Mouse (Mus musculus): Measurements from ENCODE around the gene Clec2e. TPM values are rescaled to one million over a fixed set of nuclear protein-coding genes. Genes with fewer than 3 reads are reported as not detected.

Clec2e gene
- polyA plus RNA-seq, 1 experiment from 2014 or later = not detected

DNA sequence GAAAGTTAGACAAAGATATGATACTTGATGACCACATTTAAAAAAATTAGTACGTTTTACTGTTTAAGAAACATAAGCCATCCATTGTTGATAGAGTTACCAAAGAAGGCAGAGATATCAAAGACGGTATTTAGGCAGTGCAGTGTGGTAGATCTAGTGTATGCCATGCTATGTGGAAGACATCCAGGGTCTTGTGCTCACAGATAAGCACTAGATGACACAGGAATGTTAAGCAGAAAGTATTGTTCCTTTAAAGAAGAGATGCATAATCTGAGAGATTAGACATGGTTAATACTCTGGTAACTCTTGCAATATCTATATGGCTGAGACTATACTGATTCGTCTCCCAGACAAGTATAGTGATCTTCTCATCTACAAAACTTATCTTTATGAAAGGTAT, 49.6 kb downstream of the Clec2e start:
- Histone ChIP-seq H3K9ac (replicated peaks; ENCODE audit: low read depth, low read length) (no peak overlapping the region), H3K9me3 (ENCODE audit: control insufficient read depth, low read depth, low read length) (no peaks in the 10 kb centered on the region), H3K36me3 (ENCODE audit: control insufficient read depth, insufficient read depth, low read length) (no peaks in the 10 kb centered on the region), H3K27me3 (ENCODE audit: control insufficient read depth, insufficient read depth, low read length) (no peaks in the 10 kb centered on the region), H3K27ac (ENCODE audit: low read length) (no peak overlapping the region), H3K4me1 (ENCODE audit: control insufficient read depth, insufficient read depth, low read length) (peaks cover 2% of the 10 kb centered on the region; the same call in 1 of the 2 replicates), H3K4me2 (replicated peaks; ENCODE audit: low read depth, low read length) (no peak overlapping the region), H3K4me3 (ENCODE audit: low read depth, low read length) (no peak overlapping the region)
- WGBS = 71% methylated on average over 3 of the region's 3 CpGs
- no peak for ATAC-seq (ENCODE audit: insufficient number of reproducible peaks, insufficient read depth, low FRiP score, low read depth)

DNA sequence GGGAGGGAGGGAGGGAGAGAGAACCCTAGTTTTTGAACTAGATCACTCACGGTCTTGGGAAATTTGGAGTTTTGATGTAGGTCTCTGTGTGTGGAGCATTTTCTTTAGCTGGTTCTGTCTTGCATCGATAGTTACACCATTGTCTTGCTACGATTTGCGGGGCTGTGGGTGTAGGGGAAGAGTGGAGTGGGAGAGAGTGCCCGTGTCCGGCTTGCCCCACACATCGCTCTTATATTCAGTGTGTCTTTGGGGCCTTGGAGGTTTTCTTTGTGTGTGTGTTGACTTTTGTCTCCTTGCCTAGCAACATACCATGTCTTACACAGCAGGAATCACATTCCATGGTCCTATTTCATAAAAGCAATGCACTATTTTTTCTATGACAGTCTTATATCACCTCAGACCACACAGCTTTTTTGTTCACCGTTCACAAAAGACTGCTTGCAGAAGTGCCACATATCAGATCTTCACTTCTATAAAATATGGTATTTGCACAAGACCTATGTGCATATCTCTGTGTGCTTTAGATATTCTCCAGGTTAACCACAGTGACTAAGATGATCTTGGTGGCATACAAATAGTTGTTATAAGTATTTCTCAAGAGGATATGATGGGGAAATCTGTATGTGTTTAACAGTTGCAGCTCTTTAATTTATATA, 51.0 kb downstream of the Clec2e start:
- no peaks in the 10 kb centered on the region for H3K9me3 ChIP-seq (ENCODE audit: control insufficient read depth, low read depth, low read length)
- peaks cover 2% of the 10 kb centered on the region; the same call in 1 of the 2 replicates for H3K4me1 ChIP-seq (ENCODE audit: control insufficient read depth, insufficient read depth, low read length)
- H3K27ac ChIP-seq (ENCODE audit: low read length) = no peak overlapping the region
- no peaks in the 10 kb centered on the region for H3K36me3 ChIP-seq (ENCODE audit: control insufficient read depth, insufficient read depth, low read length)
- ATAC-seq (ENCODE audit: insufficient number of reproducible peaks, insufficient read depth, low FRiP score, low read depth) = peak; percentile 48; the same call in 1 of the 2 replicates
- H3K9ac ChIP-seq (replicated peaks; ENCODE audit: low read depth, low read length) = no peak overlapping the region
- peak overlapping the region; percentile 42 for H3K4me2 ChIP-seq (replicated peaks; ENCODE audit: low read depth, low read length)
- H3K27me3 ChIP-seq (ENCODE audit: control insufficient read depth, insufficient read depth, low read length) = no peaks in the 10 kb centered on the region
- peak overlapping the region; percentile 16; the same call in 1 of the 2 replicates for H3K4me3 ChIP-seq (ENCODE audit: low read depth, low read length)
- WGBS = 6% methylated on average over 8 of the region's 8 CpGs

DNA sequence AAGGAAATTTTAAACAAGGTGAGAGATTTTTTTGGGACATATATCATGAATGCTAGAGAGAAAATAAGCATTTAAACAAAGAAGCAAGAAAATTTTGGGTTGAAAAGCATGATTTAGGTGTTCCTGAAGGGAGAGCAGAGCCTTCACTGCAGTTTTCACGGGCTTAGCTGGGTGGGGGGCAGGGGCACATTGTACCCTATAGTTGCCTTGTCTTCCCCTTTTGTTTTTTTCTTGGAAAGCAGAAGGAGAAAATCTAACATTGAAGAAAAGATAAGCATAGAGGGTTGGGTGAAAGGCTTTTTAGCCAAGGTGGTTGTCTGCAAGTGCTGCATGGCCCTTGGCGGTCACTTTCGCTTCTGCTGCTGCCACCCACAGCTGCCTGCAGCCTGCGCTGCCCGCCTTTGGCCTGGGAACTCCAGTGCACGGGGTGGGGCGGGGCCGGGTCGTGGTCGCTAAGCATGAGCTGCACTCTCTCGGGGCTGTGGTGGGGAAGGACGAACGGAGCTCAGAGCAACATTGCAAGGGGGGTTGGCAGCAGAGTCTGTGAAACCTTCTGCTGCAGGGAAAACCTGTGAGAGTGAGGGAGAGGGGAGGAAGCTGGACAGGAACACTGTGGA, 51.7 kb downstream of the Clec2e start:
- WGBS = 2% methylated on average over 13 of the region's 13 CpGs

DNA sequence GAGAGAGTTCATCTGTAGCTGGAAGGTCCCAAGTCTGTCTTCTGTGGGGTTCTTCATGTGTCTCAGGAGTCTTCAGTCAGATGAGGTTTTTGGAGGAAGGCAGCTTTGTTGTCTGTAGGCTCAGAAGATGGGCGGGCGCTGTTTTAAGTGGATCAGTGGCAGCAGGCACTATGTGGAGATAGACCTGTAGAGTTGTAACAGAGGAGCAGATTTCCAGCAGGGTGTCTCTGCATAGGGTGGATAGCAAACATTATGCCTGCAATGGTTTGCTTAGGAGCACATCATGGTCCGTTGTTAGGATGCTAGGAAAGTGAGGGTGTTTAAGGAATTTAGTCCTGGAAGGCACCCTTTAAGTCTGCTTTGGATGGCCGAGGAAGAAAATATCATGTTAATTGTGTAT, 52.3 kb downstream of the Clec2e start:
- H3K9me3 ChIP-seq (ENCODE audit: control insufficient read depth, low read depth, low read length) = no peaks in the 10 kb centered on the region
- no peak overlapping the region for H3K27ac ChIP-seq (ENCODE audit: low read length)
- H3K27me3 ChIP-seq (ENCODE audit: control insufficient read depth, insufficient read depth, low read length) = no peaks in the 10 kb centered on the region
- WGBS = 50% methylated on average over 4 of the region's 4 CpGs
- H3K4me1 ChIP-seq (ENCODE audit: control insufficient read depth, insufficient read depth, low read length) = peaks cover 2% of the 10 kb centered on the region; the same call in 1 of the 2 replicates
- no peak overlapping the region for H3K4me2 ChIP-seq (replicated peaks; ENCODE audit: low read depth, low read length)
- no peak overlapping the region for H3K9ac ChIP-seq (replicated peaks; ENCODE audit: low read depth, low read length)
- no peak for ATAC-seq (ENCODE audit: insufficient number of reproducible peaks, insufficient read depth, low FRiP score, low read depth)
- H3K36me3 ChIP-seq (ENCODE audit: control insufficient read depth, insufficient read depth, low read length) = no peaks in the 10 kb centered on the region
- H3K4me3 ChIP-seq (ENCODE audit: low read depth, low read length) = no peak overlapping the region

More for the DNA sequence above, 51.7 kb downstream of the Clec2e start:
- no peaks in the 10 kb centered on the region for H3K9me3 ChIP-seq (ENCODE audit: control insufficient read depth, low read depth, low read length)
- peaks cover 2% of the 10 kb centered on the region; the same call in 1 of the 2 replicates for H3K4me1 ChIP-seq (ENCODE audit: control insufficient read depth, insufficient read depth, low read length)
- no peaks in the 10 kb centered on the region for H3K36me3 ChIP-seq (ENCODE audit: control insufficient read depth, insufficient read depth, low read length)
- 0 out of 2 replicates have a peak overlapping the region, but pooled peaks have one; percentile 22 for H3K9ac ChIP-seq (replicated peaks; ENCODE audit: low read depth, low read length)
- peak overlapping the region; percentile 34 for H3K4me3 ChIP-seq (ENCODE audit: low read depth, low read length)
- peak overlapping the region; percentile 45 for H3K4me2 ChIP-seq (replicated peaks; ENCODE audit: low read depth, low read length)
- H3K27ac ChIP-seq (ENCODE audit: low read length) = no peak overlapping the region
- ATAC-seq (ENCODE audit: insufficient number of reproducible peaks, insufficient read depth, low FRiP score, low read depth) = peak; percentile 88
- H3K27me3 ChIP-seq (ENCODE audit: control insufficient read depth, insufficient read depth, low read length) = no peaks in the 10 kb centered on the region

DNA sequence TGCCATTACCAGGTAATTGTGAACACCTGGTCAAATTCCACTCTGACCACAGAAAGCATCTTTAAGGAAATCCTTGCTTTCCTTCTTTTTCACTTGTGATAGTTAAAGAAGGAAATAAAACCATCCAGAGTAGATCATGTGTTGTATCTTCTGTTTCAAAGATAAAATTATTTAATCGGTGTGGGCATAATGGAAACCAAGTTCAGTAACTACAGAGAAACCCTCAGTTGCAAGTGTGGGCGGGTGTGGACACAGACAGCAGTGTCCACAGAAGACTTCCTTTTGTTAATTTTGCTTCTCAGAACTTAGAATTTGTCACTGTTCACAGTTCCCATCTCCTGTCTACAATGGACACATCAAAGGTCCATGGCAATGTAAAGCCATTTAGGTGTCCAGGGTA, 55.1 kb downstream of the Clec2e start, which contains the start of gene Klrb1f:
TSS of gene Klrb1f (plus strand) at position 301 of the 400 bp plus-strand sequence.
- no peak within 1 kb of the TSS for H3K4me3 ChIP-seq (ENCODE audit: low read depth, low read length)
- no peaks in the 10 kb centered on the region for H3K9me3 ChIP-seq (ENCODE audit: control insufficient read depth, low read depth, low read length)
- H3K36me3 ChIP-seq (ENCODE audit: control insufficient read depth, insufficient read depth, low read length) = no peaks in the 10 kb centered on the region
- H3K4me2 ChIP-seq (replicated peaks; ENCODE audit: low read depth, low read length) = no peak within 1 kb of the TSS
- no peak within 1 kb of the TSS for H3K9ac ChIP-seq (replicated peaks; ENCODE audit: low read depth, low read length)
- WGBS = 92% methylated on average over 2 of the region's 2 CpGs
- no peaks in the 10 kb centered on the region for H3K27me3 ChIP-seq (ENCODE audit: control insufficient read depth, insufficient read depth, low read length)
- H3K4me1 ChIP-seq (ENCODE audit: control insufficient read depth, insufficient read depth, low read length) = peaks cover 2% of the 10 kb centered on the region; the same call in 1 of the 2 replicates
- no peak for ATAC-seq (ENCODE audit: insufficient number of reproducible peaks, insufficient read depth, low FRiP score, low read depth)
- no peak within 1 kb of the TSS for H3K27ac ChIP-seq (ENCODE audit: low read length)

DNA sequence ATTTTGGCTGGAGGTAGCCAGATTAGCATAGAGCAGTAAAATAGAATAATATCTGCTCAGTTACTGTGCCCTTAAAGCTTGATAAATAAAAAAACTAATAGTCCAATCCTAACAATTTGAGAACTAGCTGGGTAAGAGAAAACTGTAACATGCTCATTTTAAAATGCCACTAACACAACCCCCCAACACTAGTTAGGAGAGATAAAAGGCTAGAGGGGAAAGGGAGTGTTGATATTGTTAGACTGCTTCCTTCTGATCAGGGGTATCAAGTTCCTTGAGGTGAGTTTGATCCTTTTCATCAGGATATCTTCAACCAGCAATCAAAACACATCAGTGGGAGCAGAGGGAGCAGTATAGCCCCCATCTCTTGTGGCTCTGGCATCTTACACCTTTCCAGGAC, 58.2 kb downstream of the Clec2e start:
- no peak overlapping the region for H3K4me3 ChIP-seq (ENCODE audit: low read depth, low read length)
- H3K27me3 ChIP-seq (ENCODE audit: control insufficient read depth, insufficient read depth, low read length) = no peaks in the 10 kb centered on the region
- no peak overlapping the region for H3K9ac ChIP-seq (replicated peaks; ENCODE audit: low read depth, low read length)
- no peak overlapping the region for H3K27ac ChIP-seq (ENCODE audit: low read length)
- no peaks in the 10 kb centered on the region for H3K36me3 ChIP-seq (ENCODE audit: control insufficient read depth, insufficient read depth, low read length)
- no peaks in the 10 kb centered on the region for H3K4me1 ChIP-seq (ENCODE audit: control insufficient read depth, insufficient read depth, low read length)
- H3K4me2 ChIP-seq (replicated peaks; ENCODE audit: low read depth, low read length) = no peak overlapping the region
- no peaks in the 10 kb centered on the region for H3K9me3 ChIP-seq (ENCODE audit: control insufficient read depth, low read depth, low read length)
- no peak for ATAC-seq (ENCODE audit: insufficient number of reproducible peaks, insufficient read depth, low FRiP score, low read depth)

Other genes with a start within 250 kb of the Clec2e start
- not detected in 2 replicates for gene Clec2i, start 213.3 kb downstream of the Clec2e start, polyA plus RNA-seq (2014; fragmentation: Nextera tagmentation; extraction: Ambion mirVana)
- 1.5 and 1.9 TPM in 2 replicates for gene BC035044, start 209.8 kb downstream of the Clec2e start, polyA plus RNA-seq (2014; fragmentation: Nextera tagmentation; extraction: Ambion mirVana)
- gene Clec2g, start 166.5 kb downstream of the Clec2e start, polyA plus RNA-seq (2014; fragmentation: Nextera tagmentation; extraction: Ambion mirVana) = 0.81 TPM in 1 of 2 replicates, not detected in the other
- 0.14 and 0.36 TPM in 2 replicates for gene Klrb1f, start 55.0 kb downstream of the Clec2e start, polyA plus RNA-seq (2014; fragmentation: Nextera tagmentation; extraction: Ambion mirVana)
- gene Clec2d, start 79.7 kb upstream of the Clec2e start, polyA plus RNA-seq (2014; fragmentation: Nextera tagmentation; extraction: Ambion mirVana) = 0.56 and 0.68 TPM in 2 replicates
- 0.17 and 0.20 TPM in 2 replicates for gene Cd69, start 174.5 kb upstream of the Clec2e start, polyA plus RNA-seq (2014; fragmentation: Nextera tagmentation; extraction: Ambion mirVana)
- gene 4922502D21Rik, start 230.9 kb upstream of the Clec2e start, polyA plus RNA-seq (2014; fragmentation: Nextera tagmentation; extraction: Ambion mirVana) = not detected in 2 replicates
- 1.0 and 1.8 TPM in 2 replicates for gene Clec12a, start 241.8 kb upstream of the Clec2e start, polyA plus RNA-seq (2014; fragmentation: Nextera tagmentation; extraction: Ambion mirVana)

Measured in stomach, embryonic 14.5 days (tissue).